Mouse (Mus musculus) embryo, embryonic 9.5 days (tissue): ENCODE measurements at regions not wholly inside any gene's neighbourhood (a gene's known extent, or its start where the extent isn't known, plus 50 kb on each side); places are given as distances from the start of the nearest gene placed in this dataset.
"Not testable (repeated sequence)": the region's sequence is repeated elsewhere in the genome, so short reads cannot be mapped to it uniquely, and the experiment has no call there.

Experiments used
- DNase-seq: peaks from one replicate; pipeline ENCODE4 v3.0.0-alpha.2; 2017; ENCODE audit errors: extremely low spot score

DNA sequence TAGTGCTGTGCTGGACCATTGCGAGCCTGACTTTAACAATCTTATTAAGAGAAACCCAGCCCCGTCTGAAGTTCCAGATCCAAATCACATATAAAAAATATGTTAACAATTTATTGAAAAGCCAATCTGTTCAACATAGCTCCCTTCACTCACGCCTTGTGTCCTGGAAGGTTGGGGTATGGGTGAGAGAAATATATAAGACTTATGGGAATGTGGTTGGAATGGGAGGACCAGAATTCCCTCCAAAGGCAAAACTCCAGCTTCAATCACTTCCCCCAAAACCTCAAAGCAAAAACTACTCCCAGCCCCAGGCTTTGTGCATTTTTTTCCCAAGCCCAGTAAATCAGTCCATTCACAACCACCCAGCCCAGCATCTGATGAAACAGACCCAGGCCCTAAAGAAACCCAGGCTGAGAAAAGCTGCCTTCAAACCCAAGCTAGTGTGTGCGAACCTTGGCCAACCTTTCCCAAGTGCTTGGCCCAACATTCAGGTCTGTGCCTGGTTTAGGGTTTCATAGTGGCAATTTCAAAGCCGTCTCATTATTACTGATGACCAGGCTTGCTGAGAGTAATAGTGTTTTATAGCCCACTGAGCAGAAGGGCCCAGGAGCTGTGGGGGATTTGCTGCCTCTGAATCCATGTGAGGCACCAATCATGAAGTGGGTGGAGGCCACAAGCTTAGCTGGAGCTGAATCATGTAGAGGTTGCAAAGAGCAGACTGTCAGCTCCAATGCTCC is 517.0 kb downstream of the Bnc2 start:
- DNase-seq: no peak

DNA sequence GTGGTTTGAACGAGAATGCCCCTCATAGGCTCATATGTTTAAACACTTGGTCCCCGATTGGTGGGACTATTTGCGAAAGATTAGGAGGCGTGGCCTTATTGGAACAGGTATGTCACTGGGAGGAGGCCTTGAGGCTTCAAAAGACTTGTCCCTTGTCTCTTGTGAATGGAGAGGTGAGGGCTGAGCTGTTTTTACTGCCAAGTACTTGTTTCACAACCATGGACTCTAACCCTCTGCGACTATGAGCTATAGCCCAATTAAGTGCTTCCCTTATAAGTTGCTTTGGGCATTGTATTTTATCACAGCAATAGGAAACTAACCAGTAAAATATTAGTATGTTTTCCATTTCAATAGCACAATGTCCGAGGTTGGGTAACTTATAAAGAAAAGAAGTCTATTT is 511.7 kb downstream of the Bnc2 start:
- no peak for DNase-seq

DNA sequence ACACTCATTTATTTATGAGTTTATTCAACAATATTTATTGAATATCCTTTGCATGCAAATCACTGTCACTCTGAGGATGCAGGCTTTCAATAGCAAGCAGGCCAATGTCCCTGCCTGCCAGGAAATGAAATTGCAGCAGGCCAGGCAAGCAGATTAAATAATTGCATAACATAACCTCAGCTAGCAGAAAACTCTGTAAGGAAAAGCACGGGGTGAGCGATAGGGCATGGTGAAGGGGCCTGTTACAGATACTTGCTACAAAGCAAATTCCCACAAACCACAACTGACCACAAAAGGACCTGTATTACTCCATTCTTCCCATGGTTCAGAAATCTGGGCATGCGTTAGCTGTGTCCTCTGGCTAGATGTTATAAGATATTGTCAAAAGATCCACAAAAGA is 509.8 kb downstream of the Bnc2 start:
- DNase-seq: no peak

DNA sequence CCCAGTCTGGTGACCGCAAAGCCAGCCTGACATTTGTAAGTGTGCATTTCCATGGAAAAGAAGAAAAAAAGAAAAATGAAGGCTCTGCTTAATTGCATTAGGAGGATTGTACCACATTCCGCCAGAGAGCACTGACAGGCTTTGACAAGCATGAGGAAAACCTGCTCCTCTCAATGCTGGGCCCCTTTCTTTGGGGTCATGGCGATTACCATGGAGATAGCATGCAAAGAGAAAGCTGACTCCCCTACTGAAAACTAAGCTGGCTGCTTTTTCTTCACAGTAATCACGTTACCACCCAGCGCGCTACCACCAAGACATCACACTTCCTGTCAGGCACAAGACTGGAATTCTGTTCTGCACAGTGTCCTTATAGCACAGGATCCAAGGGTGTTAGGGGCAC is 502.2 kb downstream of the Bnc2 start:
- DNase-seq: peak; percentile 67

DNA sequence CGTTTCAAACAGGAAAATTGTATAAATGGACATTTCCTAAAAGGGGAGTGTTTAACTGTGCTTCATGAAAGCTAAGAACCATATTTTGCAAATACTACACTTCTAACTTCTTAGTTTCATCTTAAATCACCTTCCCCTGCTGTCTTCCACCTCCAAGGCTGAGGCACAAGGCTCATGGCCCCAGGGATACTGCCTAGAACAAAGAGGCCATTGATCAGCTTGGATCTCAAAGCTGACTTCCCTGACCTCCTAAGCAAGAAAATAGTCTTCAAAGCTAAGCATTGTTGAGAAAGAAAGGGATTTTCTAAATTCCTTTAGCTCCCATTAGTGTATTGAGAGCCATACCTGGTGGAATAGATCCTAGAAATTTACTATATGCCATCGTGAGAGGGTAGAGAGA is 501.6 kb downstream of the Bnc2 start:
- DNase-seq: peak; percentile 28

DNA sequence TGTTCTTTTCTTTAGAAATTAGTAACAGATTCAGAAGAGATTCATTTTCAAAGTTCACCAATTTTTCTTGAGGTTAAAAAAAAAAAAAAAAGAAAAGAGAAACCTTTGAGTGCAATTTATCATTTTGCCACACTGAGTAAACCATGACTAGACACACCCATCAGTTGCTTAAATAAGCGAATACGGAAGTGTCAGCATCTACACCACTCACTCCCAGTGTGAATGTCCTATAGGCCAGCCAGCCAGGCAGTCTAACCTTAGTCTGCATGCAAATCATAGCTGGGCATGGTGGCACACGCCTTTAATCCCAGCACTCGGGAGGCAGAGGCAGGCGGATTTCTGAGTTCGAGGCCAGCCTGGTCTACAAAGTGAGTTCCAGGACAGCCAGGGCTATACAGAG is 498.6 kb downstream of the Bnc2 start:
- not testable (repeated sequence) for DNase-seq

DNA sequence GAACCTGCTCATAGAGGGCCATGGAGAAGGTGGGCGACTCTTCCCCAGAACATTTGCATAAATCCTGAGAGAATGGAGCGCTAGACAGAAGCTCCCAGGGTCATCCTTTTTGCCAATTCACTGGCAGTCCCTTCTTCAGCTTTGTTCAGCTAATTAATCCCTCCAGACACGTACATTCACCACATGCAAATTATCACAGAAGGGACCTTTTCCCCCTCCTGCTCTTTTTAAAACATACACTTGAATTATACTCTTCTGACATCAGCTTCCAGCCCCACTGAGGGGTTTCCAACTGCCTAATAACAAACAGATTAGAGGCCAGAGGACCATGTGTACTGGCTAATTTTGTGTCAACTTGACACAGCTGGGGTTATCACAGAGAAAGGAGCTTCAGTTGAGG is 497.2 kb downstream of the Bnc2 start:
- DNase-seq: no peak

DNA sequence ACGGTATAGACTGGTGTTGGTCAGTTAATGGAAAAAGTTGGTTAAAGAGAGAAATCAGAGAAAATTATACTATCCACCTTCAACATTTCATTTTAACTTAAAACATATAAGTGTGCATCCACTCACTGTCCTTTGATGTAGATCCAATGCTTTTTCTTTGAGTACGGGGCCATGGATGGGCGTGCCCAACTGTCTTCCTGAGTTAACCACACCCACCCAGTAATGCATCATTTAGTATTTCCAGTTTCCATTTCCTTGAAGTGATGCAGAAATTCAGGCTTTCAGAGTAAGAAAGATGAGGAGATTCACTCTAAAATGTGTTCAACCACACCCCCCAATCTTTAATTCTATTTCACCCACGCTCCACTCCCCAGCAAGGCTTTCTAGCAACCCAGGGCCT is 490.6 kb downstream of the Bnc2 start:
- no peak for DNase-seq

DNA sequence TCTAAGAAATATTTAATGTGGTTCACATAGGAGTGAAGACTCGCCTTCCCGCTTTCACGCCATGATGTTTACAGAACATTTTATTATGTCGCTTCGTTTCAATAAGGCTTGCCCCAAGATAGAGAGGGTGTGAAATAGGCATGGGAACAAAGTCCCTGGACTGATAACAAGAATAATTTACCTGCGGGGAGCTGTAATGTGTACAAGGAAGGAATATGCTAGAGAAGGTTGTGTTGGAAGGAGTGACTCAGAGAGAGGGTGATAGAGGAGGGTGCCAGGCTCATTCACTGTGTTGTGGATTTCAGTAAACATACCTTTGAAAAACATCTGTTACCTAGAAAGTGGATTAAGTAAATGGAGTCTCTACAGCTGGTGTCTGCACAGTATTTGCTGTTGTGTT is 490.2 kb downstream of the Bnc2 start:
- DNase-seq: no peak

DNA sequence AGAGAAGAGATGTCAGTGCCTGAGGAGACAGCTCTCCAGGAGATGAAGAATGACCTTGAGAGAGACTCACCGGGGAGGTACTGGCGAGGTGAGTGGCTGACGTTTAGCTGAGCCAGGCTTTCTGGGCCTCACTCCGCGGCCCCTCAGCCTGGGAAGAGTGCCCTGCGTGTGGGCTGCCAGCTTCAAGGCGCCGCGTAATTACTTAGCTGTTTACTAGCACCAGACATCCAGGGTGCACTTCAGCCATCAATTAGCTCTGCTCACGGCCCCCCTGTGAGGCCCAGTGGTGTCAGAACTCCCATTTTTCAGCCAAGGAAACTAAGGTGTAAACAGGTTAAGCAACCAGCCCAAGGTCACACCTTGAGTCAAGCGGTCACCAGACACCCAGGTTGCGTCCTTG is 485.8 kb downstream of the Bnc2 start:
- no peak for DNase-seq

DNA sequence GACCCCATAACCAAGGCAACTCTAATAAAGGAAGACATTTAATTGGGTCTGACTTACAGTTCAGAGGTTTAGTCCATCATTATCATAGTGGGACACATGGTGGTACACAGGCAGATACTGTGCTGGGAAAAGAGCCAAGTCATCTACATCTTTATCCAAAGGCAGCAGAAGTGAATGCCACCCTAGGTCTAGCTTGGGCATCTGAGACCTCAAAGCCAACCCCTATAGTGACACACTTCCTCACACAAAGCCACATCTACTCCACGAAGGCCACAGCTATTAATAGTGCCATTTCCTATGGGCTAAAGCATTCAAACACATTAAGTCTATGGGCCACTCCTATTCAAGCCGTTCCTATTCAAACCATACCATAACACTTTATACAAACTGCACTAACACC is 483.8 kb downstream of the Bnc2 start:
- DNase-seq: no peak

DNA sequence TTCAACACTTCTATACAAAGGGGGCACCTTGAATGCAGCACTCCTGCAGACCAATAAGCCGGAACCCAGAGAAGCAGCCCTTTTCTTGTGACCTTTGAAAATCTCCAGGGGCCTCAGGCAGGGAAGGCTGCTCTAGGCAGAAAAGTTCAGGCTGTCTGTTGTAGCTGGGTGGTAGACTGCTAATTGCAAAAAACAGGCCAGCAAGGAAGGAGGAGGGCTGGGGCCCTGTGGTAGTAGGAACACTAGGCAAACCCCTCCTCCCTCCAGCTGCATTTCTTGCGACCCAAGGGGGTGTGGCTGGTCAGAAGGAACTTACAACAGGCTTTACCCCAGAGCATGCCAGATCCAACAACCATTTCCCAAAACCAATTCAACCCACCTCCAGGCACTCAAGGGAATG is 482.8 kb downstream of the Bnc2 start:
- no peak for DNase-seq

DNA sequence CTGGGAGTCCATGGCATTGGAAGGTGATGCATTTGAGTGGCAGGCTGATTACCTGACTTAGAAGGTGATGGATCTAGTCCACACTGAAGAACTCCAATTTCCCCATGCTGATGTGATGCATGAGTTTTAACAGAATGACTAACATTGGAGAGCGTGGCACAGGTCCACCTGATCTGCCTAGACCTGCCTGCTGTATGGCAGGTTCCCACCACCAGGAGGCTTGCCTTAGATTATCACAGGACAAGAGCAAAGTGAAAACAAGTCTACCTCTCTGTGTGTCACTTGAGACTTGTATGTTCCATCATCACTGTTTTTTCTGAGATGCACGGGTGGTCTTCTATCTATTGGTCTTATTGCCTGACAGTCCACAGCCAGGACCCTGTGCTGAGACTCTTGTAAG is 478.3 kb downstream of the Bnc2 start:
- DNase-seq: no peak

DNA sequence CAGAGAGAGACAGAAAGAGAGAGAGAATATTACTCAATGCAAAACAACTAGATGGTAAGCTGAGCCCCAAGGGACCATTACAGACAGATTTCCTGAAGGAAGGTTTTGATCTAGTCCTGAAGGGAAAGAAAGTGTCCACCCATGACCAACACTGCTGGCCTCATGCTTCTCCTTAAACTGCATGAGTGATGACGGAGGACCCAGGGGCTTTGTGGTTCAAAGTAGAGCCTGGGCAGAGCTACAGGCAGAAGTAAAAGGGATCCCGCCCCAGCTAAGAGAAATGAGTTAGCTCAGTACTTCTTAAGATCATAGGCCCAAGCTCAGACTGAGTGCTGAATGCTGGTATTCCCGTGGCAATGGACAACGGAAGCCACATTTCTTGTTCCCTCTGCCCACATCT is 476.9 kb downstream of the Bnc2 start:
- no peak for DNase-seq

DNA sequence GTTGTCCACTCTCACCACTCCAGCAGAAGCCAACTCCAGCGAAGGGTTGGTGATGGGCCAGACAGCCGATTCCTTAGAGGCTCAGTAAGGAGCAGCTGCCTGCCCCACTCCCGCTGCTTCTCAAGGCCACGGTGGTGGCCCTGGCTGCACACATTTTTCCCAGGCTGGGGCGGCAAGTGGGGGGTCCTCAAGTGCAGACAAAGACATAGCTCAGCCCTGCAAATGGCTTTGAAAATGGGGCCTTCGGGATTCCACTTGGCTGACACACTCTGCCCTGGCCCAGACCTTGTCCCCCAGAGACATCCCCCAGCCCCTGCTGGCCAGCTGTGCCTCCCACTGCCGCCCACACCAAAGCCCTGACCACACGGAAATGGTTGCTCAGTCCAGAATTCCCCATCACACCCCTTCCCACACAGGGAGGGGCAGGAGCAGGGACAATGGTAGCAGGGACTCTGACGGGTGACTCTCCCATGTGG is 475.9 kb downstream of the Bnc2 start:
- no peak for DNase-seq

DNA sequence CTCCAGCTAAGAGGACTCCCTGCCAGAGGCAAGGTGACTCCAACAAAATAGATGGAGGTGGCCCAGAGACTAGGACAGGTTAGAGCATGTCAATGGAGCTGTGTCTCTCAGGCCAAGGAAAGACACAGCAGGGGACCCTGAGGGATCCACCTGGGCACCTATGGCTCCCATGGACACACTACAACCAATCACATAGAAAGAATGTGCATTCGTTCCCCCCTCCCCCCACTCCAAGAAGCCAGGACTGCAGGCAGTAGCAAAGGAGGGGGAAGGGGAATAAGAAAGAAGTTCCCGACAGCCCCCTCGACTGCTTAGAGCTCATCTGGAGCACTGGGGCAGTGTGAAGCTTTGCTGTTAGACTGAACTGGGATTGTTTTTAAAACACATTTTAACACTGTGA is 474.1 kb downstream of the Bnc2 start:
- DNase-seq: no peak

DNA sequence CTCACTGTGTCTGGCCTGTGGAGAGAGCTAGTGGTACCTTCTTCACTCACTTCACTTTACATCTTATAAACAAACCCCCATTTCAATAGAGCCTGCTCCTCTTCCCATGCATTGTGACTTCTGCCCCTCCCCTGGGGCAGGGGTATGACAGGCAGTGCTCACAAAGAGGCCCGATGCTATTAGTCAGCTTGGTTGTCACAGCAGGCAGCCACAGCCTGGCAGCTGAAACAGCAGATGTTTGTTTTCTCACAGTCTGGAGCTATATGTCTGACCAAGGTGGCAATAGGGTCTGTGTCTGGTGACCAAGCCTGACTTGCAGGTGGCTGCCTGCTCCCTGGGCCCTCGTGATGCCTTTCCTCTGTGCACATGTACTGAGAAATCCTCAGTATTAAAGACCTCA is 472.8 kb downstream of the Bnc2 start:
- DNase-seq: peak; percentile 49

DNA sequence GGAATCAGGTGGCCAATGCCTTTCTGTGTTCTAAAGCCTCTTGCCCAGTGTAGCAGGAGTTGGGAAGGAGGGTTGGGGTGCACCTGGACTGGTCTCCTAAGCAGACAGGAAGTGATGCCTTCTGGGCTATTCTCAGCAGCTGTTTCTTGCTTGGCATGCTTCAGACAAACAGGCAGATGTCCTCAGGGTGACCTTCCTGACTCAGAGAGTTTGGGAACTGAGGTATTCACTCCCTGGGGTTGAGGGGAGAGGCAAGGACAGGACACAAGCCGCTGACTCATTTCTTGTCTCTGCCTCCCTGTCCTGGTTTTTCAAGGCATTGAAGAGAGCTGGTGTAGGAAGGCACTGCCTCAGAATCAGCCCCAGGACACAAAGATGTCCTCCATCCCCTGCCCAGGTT is 471.4 kb downstream of the Bnc2 start:
- no peak for DNase-seq

DNA sequence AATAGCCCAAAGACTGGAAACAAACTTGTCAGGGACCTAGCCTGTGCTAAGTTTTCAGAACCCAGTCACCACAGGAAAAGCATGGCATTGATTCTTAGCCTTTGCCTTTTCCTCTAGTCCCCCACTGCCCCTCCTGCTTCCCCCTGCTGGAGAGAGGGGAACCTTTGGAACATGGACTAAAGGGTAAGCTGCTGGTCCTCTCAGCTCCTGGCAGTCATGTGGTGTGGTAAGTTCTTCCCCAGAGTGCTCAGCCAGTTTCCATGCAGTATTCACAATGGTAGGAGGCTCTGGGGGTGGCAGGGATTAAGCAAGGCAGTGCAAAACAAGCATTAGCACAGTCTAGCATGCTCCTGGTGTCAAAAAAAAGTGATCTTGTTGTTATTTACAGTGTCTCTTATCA is 470.3 kb downstream of the Bnc2 start:
- DNase-seq: no peak

DNA sequence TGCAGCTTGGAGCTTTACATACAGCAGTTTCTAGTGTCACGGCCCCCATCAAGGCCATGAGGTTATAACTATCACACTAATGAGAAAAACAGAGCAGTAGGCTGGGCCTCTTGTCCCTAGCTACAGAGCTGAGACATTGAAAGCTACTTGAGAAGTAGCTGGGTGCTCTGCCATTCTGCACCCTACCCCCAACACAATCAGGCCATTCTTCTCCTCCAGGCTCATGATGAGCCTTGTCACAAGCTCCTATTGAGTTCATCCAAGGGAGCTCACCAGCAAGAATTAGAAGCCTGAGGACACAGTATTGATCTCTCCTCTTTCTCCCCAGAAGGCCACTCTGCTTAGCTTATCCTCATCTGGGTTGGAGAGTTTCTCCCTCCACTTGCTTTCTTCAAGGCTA is 466.9 kb downstream of the Bnc2 start:
- no peak for DNase-seq

DNA sequence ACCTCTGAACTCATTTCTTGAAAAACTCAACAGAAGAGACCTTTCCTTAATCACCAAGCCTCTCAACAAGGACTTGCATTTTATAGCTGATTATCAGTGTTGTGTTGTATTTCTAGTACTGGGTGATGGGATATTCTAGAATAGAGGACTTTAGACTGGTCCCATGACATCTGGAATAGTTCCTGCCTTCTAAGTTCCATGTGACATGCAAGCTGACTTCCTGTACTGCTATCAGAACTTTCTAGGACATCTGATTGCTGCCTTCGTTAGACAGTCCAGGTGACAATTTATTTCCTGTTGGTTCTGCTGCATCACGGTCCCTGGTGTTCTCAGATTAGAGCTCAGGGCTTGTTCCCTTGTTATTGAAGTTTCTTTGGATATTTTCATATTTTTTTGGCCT is 465.5 kb downstream of the Bnc2 start:
- no peak for DNase-seq

DNA sequence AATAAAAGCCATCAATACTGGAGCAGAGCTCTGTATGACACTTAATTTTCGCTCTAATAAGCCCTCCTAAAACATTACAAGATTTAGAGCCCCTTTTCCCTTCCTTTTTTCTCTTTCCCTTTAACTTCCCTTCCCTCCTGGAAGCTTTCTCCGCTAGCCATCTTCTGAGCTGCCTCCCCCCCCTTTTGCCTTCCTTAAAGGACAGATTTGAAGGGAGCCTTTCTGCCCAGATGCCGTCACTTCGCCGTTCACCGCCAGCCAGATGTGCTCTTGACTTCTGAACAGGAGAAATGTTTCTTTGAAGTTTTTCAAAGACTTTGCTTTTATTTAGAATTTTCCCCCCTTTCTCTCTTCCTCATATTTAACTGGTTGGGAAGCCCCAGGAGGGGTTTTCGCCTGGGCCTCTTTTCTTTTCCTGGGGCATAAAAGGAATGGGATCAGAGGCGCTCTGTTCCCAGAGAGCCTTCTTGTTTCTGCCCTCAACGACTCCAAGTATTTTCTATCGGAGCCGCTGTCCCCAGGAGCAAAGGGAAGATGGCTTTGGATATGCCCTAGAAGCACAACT is 463.7 kb downstream of the Bnc2 start:
- no peak for DNase-seq

DNA sequence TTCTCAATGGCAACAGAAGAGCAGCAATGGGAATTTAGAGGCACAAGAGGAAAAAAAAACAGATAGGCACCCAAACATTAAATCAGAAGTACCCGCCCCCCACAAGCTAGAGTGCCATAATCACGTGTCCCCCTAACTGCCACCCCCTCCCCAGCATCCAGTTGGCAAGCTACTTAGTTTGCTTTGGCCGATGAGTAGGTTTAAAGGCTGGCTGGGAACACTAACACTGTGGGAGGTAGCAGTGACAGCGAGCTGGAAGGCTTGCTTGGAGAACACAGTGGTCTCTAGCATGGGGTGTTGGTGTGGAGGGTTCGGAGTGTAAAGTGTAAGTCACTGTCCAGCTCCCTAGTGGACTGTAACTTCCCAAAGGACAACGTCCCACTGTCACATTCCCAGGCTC is 463.1 kb downstream of the Bnc2 start:
- no peak for DNase-seq

DNA sequence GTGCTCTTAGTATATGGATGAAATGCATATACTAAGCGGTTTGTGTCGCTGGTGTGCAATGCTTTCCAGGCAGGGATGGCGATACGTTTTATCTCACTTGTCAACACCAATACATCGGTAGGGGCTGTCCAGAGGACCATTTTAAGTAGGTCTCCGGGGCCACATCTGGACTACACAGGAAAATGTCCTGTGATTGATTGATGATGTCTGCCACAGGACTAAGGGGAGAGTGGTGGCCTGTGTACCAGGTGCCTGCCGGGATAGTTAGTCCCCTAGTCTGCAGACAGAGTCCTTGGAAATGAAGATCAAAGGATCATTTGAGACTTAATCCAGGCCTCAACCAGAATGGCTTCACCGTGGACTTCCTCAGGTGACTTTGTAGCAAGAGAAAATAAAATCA is 460.6 kb downstream of the Bnc2 start:
- no peak for DNase-seq
